Mouse (Mus musculus) Muller cell, postnatal 12 days (primary cell): ENCODE measurements around the gene Mcpt8.
"Not testable (repeated sequence)": the region's sequence is repeated elsewhere in the genome, so short reads cannot be mapped to it uniquely, and the experiment has no call there.

ENCODE experiments used
- DNase-seq: peaks from one replicate; pipeline ENCODE4 v3.0.0-alpha.2; 2015; ENCODE audit errors: inconsistent ontology term

Mcpt8 gene

GRCm38 (mm10) chr14:56085167-56085566 is at the start of gene Mcpt8:
TSS of gene Mcpt8 (minus strand) at chr14:56085273.
- no peak for DNase-seq

- not testable (repeated sequence) for DNase-seq
Observed at GRCm38 (mm10) chr14:56133675-56134074, 48.6 kb upstream of the Mcpt8 start.

DNA sequence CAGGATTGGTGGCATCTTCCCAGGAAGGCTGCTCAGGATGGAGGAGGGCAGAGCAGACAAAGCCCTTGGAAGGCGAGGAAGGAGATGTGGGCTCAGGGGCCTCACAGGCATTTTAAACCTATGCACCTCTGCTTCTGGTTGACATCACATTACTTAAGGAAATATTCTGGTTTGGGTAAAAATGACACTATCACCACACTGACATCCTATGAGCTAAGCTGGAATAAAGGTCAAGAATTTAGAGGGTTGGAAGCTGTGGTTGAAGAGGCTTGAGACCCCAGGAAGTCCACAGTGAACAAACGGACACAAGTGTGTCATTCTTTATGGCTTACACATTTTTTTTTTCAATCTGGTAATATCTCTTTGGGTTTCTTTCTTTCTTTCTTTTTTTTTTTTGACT is 47.4 kb upstream of the Mcpt8 start, which contains the start of gene Gzmd:
TSS of gene Gzmd (minus strand) at position 101 of the 400 bp plus-strand sequence.
- DNase-seq: not testable (repeated sequence)

DNA sequence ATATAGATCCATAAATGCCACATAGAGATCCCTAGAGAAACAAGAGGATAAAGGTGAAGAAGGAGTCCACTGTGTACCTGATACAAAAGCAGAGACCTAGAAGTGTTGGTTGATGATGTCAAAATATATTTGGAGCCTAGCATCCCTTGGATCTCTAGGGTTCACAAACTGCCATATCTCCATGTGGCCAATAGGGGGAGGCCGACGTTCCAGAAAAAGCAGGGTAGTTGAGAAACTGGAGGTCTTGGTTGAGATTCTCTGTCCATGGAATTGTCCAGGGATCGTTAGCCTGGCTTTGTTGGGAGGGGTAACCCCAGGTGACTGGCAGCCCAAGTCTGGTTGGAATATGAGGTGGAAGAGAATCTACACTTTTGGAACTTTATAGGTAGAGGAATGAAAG is 43.3 kb upstream of the Mcpt8 start:
- DNase-seq: no peak

GRCm38 (mm10) chr14:56123516-56123915 is 38.4 kb upstream of the Mcpt8 start:
- DNase-seq: no peak

DNA sequence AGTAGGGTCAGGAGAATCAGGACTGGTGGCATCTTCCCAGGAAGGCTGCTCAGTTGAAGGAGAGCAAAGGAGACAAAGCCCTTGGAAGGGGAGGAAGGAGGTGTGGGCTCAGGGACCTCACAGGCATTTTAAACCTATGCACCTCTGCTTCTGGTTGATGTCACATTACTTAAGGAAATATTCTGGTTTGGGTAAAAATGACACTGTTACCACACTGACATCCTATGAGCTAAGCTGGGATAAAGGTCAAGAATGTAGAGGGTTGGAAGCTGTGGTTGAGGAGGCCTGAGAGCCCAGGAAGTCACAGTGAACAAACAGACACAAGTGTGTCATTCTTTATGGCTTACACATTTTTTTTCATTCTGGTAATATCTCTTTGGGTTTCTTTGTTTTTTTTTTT is 35.5 kb upstream of the Mcpt8 start, which contains the start of gene Gzme:
TSS of gene Gzme (minus strand) at position 101 of the 400 bp plus-strand sequence.
- no peak for DNase-seq

DNA sequence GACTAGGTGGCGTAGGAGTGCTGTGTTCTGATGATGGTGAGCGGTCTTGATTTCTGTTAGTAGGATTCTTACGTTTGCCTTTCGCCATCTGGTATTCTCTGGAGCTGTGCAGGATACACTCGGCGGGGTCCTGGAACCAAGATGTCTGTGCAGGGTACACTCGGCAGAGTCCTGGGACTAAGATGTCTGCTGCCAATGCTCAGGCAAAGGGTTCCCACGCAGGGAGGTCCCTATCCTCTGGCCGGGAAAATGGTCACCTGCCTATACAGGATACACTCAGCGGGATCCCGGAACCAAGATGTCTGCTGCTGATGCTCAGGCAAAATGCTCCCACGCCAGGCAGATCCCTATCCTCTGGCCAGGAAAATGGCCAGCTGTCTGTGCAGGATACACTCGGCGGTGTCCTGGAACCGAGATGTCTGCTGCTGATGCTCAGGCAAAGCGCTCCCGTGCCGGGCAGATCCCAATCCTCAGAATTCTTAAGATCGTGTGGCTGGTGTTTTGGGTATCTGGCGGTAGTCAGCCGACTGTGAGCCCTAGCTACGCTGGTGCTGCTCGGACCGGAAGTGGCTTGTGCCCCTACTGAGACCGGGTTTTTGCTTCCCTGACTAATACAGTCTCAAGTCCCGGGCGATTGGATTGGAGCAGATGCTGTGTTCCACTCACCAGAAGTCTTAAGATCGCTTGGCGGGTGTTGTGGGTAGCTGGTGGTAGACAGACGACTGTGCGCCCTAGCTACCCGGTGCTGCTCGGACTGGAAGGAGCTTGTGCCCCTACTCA is 30.6 kb upstream of the Mcpt8 start:
- not testable (repeated sequence) for DNase-seq

GRCm38 (mm10) chr14:56105447-56106180 is 20.5 kb upstream of the Mcpt8 start:
- DNase-seq: no peak

DNA sequence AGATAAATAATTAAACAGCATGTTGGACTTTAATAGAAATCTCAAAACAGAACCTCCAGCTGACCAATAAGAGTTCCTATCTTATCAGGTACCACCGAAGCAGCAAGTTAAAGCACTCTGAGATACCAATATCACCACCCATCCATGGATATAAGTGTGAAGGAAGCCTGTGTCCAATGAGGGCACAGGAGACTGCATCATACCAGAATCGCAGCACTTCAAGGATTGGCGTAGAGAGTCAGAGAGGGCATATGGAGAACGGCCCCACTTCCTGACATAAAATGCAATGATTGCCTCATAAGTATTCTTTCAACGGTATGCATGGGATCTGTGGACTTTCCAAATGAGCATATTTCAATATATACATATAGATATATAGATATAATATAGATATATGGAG is 19.9 kb upstream of the Mcpt8 start:
- DNase-seq: no peak

GRCm38 (mm10) chr14:56103452-56103851 is 18.4 kb upstream of the Mcpt8 start:
- DNase-seq: no peak

GRCm38 (mm10) chr14:56102386-56102785 is 17.3 kb upstream of the Mcpt8 start, which contains the start of gene Ctsg:
TSS of gene Ctsg (minus strand) at chr14:56102574.
- DNase-seq: no peak

- DNase-seq: peak; percentile 12
Observed at GRCm38 (mm10) chr14:56098940-56099339, 13.9 kb upstream of the Mcpt8 start.

DNA sequence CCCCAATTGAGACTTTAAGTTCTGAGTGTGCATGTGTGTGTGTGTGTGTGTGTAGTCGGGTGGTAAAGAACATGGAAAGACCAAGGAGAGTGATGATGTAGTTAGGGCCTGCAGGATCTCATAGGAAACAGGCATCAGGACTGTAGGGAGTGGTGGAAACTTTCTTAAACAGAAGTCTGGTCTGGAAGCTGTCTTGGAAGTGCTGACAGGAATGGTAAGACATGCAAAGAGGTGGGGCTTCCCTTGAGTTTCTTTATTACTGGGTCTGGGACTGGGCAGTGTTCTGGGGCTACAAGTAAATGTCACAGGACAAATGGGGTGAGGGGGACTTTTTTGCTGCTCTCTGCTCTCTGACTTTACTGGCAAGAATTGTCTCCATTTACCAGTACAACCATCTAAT is 12.5 kb upstream of the Mcpt8 start:
- no peak for DNase-seq

DNA sequence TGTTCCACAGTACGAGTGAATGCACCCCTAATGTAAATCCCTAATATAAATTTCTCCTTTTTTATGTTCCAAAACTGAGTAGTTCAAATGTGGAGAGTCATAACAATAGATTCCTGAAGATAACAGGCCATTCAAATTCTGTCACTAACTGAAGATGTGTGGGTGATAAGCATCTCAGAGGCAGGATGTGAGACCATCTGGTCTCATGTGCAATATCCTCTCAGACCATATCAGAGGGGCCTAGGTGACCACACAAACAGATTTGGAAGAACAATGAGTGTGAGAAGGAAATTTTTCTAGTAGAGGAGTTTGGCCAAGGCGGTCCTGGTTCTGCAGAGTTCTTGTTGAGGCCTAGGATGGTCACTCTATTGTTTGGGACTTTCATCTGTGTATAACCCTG is 8.3 kb upstream of the Mcpt8 start:
- DNase-seq: no peak

GRCm38 (mm10) chr14:56086711-56087110 is 1.6 kb upstream of the Mcpt8 start:
- DNase-seq: no peak

- DNase-seq: no peak
Observed at GRCm38 (mm10) chr14:56082016-56082415, 3.1 kb downstream of the Mcpt8 start.

GRCm38 (mm10) chr14:56062213-56062612 is 22.9 kb downstream of the Mcpt8 start, which contains the start of gene Mcpt4:
TSS of gene Mcpt4 (minus strand) at chr14:56062313.
- DNase-seq: not testable (repeated sequence)

GRCm38 (mm10) chr14:56057722-56058121 is 27.4 kb downstream of the Mcpt8 start:
- no peak for DNase-seq

DNA sequence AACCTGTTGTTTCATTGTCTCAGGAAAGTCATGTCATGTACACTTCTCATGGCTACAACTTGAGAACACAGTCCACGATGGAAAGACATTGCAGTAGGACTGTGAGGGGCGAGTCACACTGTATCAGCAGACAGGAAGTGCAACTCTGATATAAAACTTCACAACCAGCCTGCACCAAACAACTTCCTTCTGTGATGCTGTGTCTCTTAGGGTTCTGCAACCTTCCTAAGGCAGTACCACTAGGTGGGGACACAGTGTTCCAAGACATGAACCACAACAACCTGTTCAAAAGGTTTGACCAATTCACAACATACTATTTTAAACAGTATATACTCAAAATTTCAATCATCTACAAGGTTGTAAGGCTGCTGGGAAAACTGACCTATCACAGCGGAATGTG is 29.7 kb downstream of the Mcpt8 start:
- DNase-seq: no peak

DNA sequence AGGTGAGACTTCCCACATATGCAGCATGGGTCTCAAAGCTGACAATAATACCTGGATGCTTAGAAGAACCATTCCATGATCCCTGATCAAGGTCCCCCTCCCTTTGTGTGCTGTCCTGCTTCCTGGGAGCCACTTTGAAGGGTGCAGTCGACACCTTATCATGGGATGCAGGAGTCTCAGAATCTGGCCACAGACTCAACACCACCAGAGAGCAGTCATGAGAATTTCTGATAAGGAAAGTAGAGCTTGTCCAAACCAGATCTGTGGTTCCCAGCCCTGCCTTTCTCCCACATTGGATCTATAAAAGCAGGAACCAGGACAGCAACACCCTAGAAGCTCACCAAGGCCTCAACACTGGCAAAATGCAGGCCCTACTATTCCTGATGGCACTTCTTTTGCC is 43.3 kb downstream of the Mcpt8 start, which contains the start of gene Mcpt2:
TSS of gene Mcpt2 (plus strand) at position 250 of the 400 bp plus-strand sequence.
- not testable (repeated sequence) for DNase-seq

DNA sequence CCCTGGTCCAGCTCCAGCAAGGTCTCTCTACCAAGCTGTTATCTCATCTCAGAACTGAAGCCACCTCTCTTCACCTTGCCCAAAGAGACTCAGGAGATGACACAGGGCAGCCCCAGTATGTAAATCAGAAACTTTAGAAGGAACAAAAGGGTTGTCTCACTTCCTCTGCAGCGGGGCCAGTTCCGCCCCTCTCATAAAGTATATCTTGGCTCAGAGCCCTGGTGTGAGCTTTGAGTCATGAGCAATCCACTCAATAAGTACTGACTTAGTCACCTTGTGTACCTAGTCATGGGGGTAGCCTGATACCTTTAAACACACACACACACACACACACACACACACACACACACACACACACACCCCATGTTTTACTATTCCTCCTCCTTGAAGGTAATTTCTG is 50.6 kb downstream of the Mcpt8 start:
- no peak for DNase-seq
